ENCODE assay signal across 12 mouse cellular contexts in the genomic region with DNA sequence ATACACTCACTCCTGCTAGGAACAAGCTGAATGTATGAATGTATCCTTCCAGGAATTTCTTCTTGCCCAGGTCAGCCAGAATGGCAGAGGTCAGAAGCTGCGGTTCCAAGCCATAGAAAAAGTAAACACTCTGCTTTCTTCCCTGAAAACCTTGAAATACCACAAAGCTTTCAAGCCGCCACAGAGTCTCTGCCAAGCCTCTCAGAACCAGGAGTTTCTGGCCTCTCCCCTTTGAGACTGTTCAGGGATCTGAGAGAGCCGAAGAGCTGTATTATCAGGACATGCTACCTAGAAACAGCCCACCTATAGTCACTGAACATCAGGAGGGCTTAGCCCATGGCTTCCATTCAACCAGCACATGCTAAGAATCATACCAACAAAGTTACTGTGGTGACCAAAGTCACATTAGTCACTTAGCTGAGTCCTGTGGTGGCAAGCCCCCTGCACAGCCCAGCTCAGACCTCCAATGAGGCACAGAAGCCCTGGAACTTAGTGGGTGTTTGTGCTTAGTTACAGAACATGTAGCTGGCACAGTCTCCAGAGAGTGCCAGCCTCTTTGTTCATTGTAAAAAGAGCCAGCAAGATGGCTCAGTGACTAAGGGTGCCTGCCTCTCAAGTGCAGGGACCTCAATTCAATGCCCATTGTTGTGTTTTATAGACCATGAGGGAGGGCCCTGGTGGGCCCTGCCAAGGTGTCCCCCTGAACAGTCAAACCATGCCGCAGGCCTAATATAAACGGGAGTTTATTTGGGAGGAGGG. TPM values are rescaled to one million over a fixed set of nuclear protein-coding genes. Genes with fewer than 3 reads are reported as not detected.
DNase-seq lines count a peak whose midpoint lies in the region; ATAC-seq and TF ChIP-seq lines count a peak whose summit lies in the region.
"Had no signal": no experiment of that assay in that cellular context is flagged by ENCODE, and none has a peak within 500 bp of the region (broad histone marks: within the 10 kb centered on the region; RNA-seq: fewer than 3 reads in every experiment).

No protein-coding gene starts in this region.

- no peak for TF ChIP-seq CTCF in intestine, postnatal 0 days (IDR thresholded peaks at IDR 0.05; ENCODE audit: low read depth)

- H3K27me3 ChIP-seq in forebrain, embryonic 14.5 days (replicated peaks; ENCODE audit: control insufficient read depth, insufficient read depth, low read length): no peaks in the 10 kb centered on the region
- H3K27me3 ChIP-seq in forebrain, embryonic 10.5 days (ENCODE audit: poor library complexity, severe bottlenecking): no peaks in the 10 kb centered on the region
- H3K27me3 ChIP-seq in intestine, postnatal 0 days (replicated peaks; ENCODE audit: control insufficient read depth, insufficient read depth, low read length): no peaks in the 10 kb centered on the region
- H3K27me3 ChIP-seq: heart, embryonic 12.5 days; liver, embryonic 13.5 days had no signal

- no peak overlapping the region for H3K27ac ChIP-seq in forebrain, embryonic 14.5 days (ENCODE audit: low read depth, low read length)
- H3K27ac ChIP-seq in forebrain, embryonic 10.5 days: no peak overlapping the region; the same call in 1 of the 2 replicates
- no peak overlapping the region for H3K27ac ChIP-seq in intestine, postnatal 0 days (ENCODE audit: low read depth, low read length)
- H3K27ac ChIP-seq: liver, embryonic 13.5 days had no signal

- WGBS in forebrain, embryonic 14.5 days: 48% methylated on average over 5 of the region's 5 CpGs
- 62% methylated on average over 5 of the region's 5 CpGs for WGBS in forebrain, embryonic 10.5 days
- WGBS in intestine, postnatal 0 days: 37% methylated on average over 5 of the region's 5 CpGs

- peaks cover 3% of the 10 kb centered on the region; the same call in 1 of the 2 replicates for H3K4me1 ChIP-seq in forebrain, embryonic 14.5 days (ENCODE audit: control insufficient read depth, insufficient read depth, low read length)
- peaks cover 17% of the 10 kb centered on the region for H3K4me1 ChIP-seq in forebrain, embryonic 10.5 days
- H3K4me1 ChIP-seq in intestine, postnatal 0 days (replicated peaks; ENCODE audit: control insufficient read depth, insufficient read depth, low read length): no peaks in the 10 kb centered on the region
- H3K4me1 ChIP-seq: liver, embryonic 13.5 days had no signal

- H3K9me3 ChIP-seq in forebrain, embryonic 14.5 days (replicated peaks; ENCODE audit: control insufficient read depth, low read length): no peaks in the 10 kb centered on the region
- H3K9me3 ChIP-seq in forebrain, embryonic 10.5 days: no peaks in the 10 kb centered on the region
- no peaks in the 10 kb centered on the region for H3K9me3 ChIP-seq in intestine, postnatal 0 days (ENCODE audit: control insufficient read depth)
- H3K9me3 ChIP-seq: heart, embryonic 12.5 days; liver, embryonic 13.5 days had no signal

- H3K36me3 ChIP-seq in forebrain, embryonic 14.5 days (ENCODE audit: control insufficient read depth, insufficient read depth, low read length): no peaks in the 10 kb centered on the region
- no peaks in the 10 kb centered on the region for H3K36me3 ChIP-seq in forebrain, embryonic 10.5 days (replicated peaks)
- no peaks in the 10 kb centered on the region for H3K36me3 ChIP-seq in intestine, postnatal 0 days (ENCODE audit: control insufficient read depth, insufficient read depth)

- H3K9ac ChIP-seq in forebrain, embryonic 14.5 days (ENCODE audit: low read length): no peak overlapping the region
- no peak overlapping the region for H3K9ac ChIP-seq in intestine, postnatal 0 days (ENCODE audit: low read depth, low read length)
- H3K9ac ChIP-seq: heart, embryonic 12.5 days; liver, embryonic 13.5 days had no signal

- no peak overlapping the region for H3K4me2 ChIP-seq in forebrain, embryonic 14.5 days (ENCODE audit: low read length)
- H3K4me2 ChIP-seq in intestine, postnatal 0 days (replicated peaks; ENCODE audit: low read depth): no peak overlapping the region
- H3K4me2 ChIP-seq: heart, embryonic 12.5 days; liver, embryonic 13.5 days had no signal

- peak; percentile 54 for DNase-seq in forebrain, embryonic 14.5 days (ENCODE audit: low spot score)
- no peak for DNase-seq in forebrain, embryonic 10.5 days (ENCODE audit: extremely low spot score, low spot score)
- peak; percentile 48 for DNase-seq in testis, postnatal 14 days (ENCODE audit: low spot score)
- DNase-seq in testis, postnatal 10 days (ENCODE audit: low spot score): no peak
- peak; percentile 66 for DNase-seq in lung, postnatal 36 days
- DNase-seq in spleen, postnatal 4 days (ENCODE audit: low spot score in 2 of 2): no peak
- DNase-seq in thymus, postnatal 25 days: no peak
- DNase-seq: cerebellum, adult 9-10 months; kidney, adult 9 months; liver, embryonic 13.5 days had no signal

- ATAC-seq in forebrain, embryonic 14.5 days: peak; percentile 72
- no peak for ATAC-seq in intestine, postnatal 0 days

- no peak overlapping the region for H3K4me3 ChIP-seq in forebrain, embryonic 14.5 days (ENCODE audit: low read depth, low read length)
- no peak overlapping the region for H3K4me3 ChIP-seq in forebrain, embryonic 10.5 days
- H3K4me3 ChIP-seq in intestine, postnatal 0 days (ENCODE audit: low read depth, low read length): no peak overlapping the region
- H3K4me3 ChIP-seq: heart, embryonic 12.5 days; liver, embryonic 13.5 days had no signal

RNA-seq across cellular contexts. Expression of gene Susd1, which starts 16.2 kb away (rescaled TPM):
- 0.66 and 0.70 TPM in 2 replicates for polyA plus RNA-seq in forebrain, embryonic 14.5 days (2014; fragmentation: Nextera tagmentation; extraction: Ambion mirVana)
- polyA plus RNA-seq in forebrain, embryonic 10.5 days (2016; fragmentation: Nextera tagmentation; extraction: Ambion mirVana): 2.3 TPM in 2 replicates
- polyA plus RNA-seq in intestine, postnatal 0 days (2015; fragmentation: Nextera tagmentation; extraction: Ambion mirVana): 5.0 and 5.9 TPM in 2 replicates

Comparison
In these comparisons a context has a peak if more than half of its experiments do, and no peak if none do; other contexts are left out.
1. DNase-seq: peak in forebrain, embryonic 14.5 days (single experiment), testis, postnatal 14 days (single experiment) and lung, postnatal 36 days (single experiment); none in forebrain, embryonic 10.5 days (single experiment), testis, postnatal 10 days (single experiment), spleen, postnatal 4 days (0 of 2) and thymus, postnatal 25 days (single experiment).